Mouse (Mus musculus): ENCODE measurements around the gene Ikzf1. TPM values are rescaled to one million over a fixed set of nuclear protein-coding genes. Genes with fewer than 3 reads are reported as not detected.

Gene Ikzf1
- total RNA-seq, 1 experiment = 0.49 TPM

DNA sequence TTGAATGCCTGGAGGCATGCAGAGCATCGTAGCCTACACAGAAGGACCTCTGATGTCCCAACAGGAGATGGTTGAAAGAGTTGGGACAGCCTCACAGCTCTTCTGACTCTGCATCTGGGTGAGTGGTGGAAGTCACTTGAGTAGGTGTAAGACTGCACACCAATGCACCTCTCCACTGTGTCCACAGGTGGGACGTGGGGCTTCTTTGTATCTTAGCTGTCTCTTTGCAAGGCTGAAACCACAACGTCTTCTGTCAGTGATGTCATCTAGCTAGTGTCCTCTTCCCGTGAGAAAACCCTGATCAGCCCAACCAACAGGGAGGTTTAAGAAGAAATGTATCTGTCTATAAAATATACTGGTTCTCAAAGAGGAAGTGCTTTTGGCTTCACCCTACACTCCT is 52.1 kb downstream of the Ikzf1 start:
- no peak overlapping the region for H3K4me3 ChIP-seq (ENCODE audit: insufficient read depth in 1 of 2, low read depth in 1 of 2, low read length in 2 of 2, poor library complexity in 1 of 2, severe bottlenecking in 1 of 2)
- in situ Hi-C loops (cut with MboI; ENCODE audit: low sequenced_read_pairs in 2 of 2, unreplicated experiment in 2 of 2) = loop anchor here (25.0 kb wide), 1 partner anchor 175 kb away; no protein-coding TSS in a partner anchor
- no peaks in the 10 kb centered on the region for H3K9me3 ChIP-seq (ENCODE audit: control insufficient read depth, insufficient read depth, low read depth, low read length)
- H3K36me3 ChIP-seq (ENCODE audit: control insufficient read depth, insufficient read depth, low read length, poor library complexity, severe bottlenecking) = no peaks in the 10 kb centered on the region
- H3K9ac ChIP-seq (ENCODE audit: insufficient read depth, low read depth, low read length, poor library complexity, severe bottlenecking) = no peak overlapping the region
- no peak for DNase-seq (ENCODE audit: low read depth, low spot score)
- TF ChIP-seq HCFC1 (IDR thresholded peaks at IDR 0.05; ENCODE audit: borderline replicate concordance, insufficient read depth, low read length) (no peak), MAFK (IDR thresholded peaks at IDR 0.05; ENCODE audit: insufficient read depth, low read depth, low read length) (no peak), ZNF384 (IDR thresholded peaks at IDR 0.05; ENCODE audit: low read depth, low read length) (no peak), CHD2 (IDR thresholded peaks at IDR 0.05; ENCODE audit: low read depth, low read length) (no peak), ZC3H11A (IDR thresholded peaks at IDR 0.05; ENCODE audit: borderline replicate concordance, low read depth, low read length) (no peak)
- no peak overlapping the region for H3K27ac ChIP-seq (ENCODE audit: insufficient read depth, low read depth, low read length, poor library complexity, severe bottlenecking)
- no peaks in the 10 kb centered on the region for H3K4me1 ChIP-seq (ENCODE audit: control insufficient read depth in 2 of 2, insufficient read depth in 2 of 2, low read length in 2 of 2, poor library complexity in 1 of 2)

- in situ Hi-C loops (cut with MboI; ENCODE audit: low sequenced_read_pairs in 2 of 2, unreplicated experiment in 2 of 2) = loop anchor here (25.0 kb wide), 1 partner anchor 175 kb away; no protein-coding TSS in a partner anchor
- Histone ChIP-seq H3K4me1 (ENCODE audit: control insufficient read depth in 2 of 2, insufficient read depth in 2 of 2, low read length in 2 of 2, poor library complexity in 1 of 2) (no peaks in the 10 kb centered on the region), H3K9ac (ENCODE audit: insufficient read depth, low read depth, low read length, poor library complexity, severe bottlenecking) (no peak overlapping the region), H3K27ac (ENCODE audit: insufficient read depth, low read depth, low read length, poor library complexity, severe bottlenecking) (no peak overlapping the region), H3K9me3 (ENCODE audit: control insufficient read depth, insufficient read depth, low read depth, low read length) (no peaks in the 10 kb centered on the region), H3K4me3 (ENCODE audit: insufficient read depth in 1 of 2, low read depth in 1 of 2, low read length in 2 of 2, poor library complexity in 1 of 2, severe bottlenecking in 1 of 2) (no peak overlapping the region), H3K36me3 (ENCODE audit: control insufficient read depth, insufficient read depth, low read length, poor library complexity, severe bottlenecking) (no peaks in the 10 kb centered on the region)
- TF ChIP-seq MAFK (IDR thresholded peaks at IDR 0.05; ENCODE audit: insufficient read depth, low read depth, low read length) = no peak
- TF ChIP-seq HCFC1 (IDR thresholded peaks at IDR 0.05; ENCODE audit: borderline replicate concordance, insufficient read depth, low read length) = no peak
- TF ChIP-seq CHD2 (IDR thresholded peaks at IDR 0.05; ENCODE audit: low read depth, low read length) = no peak
- TF ChIP-seq ZNF384 (IDR thresholded peaks at IDR 0.05; ENCODE audit: low read depth, low read length) = no peak
- TF ChIP-seq ZC3H11A (IDR thresholded peaks at IDR 0.05; ENCODE audit: borderline replicate concordance, low read depth, low read length) = no peak
- no peak for DNase-seq (ENCODE audit: low read depth, low spot score)
These were observed 52.8 kb downstream of the Ikzf1 start for GRCm38 (mm10) chr11:11737562-11737961.

DNA sequence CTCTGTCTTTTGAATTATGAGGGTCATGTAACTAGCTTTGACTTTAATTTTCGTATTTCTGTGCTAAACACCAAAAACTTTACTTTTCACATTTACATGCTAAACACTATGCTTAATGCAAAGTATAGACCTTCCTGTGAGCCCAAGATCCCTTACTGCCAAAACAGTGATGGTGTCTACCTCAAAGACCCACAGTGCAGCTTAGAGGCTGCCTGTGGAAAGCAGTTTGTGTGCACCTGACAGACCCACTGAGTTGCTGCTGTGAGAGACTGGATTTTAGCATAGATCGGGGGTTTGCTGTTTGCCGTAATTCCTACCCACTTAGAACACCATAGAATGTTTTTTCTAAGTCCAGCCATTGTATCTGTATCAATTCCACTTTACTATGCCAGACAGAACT is 54.3 kb downstream of the Ikzf1 start:
- Histone ChIP-seq H3K4me1 (ENCODE audit: control insufficient read depth in 2 of 2, insufficient read depth in 2 of 2, low read length in 2 of 2, poor library complexity in 1 of 2) (no peaks in the 10 kb centered on the region), H3K27ac (ENCODE audit: insufficient read depth, low read depth, low read length, poor library complexity, severe bottlenecking) (no peak overlapping the region), H3K9ac (ENCODE audit: insufficient read depth, low read depth, low read length, poor library complexity, severe bottlenecking) (no peak overlapping the region), H3K9me3 (ENCODE audit: control insufficient read depth, insufficient read depth, low read depth, low read length) (no peaks in the 10 kb centered on the region), H3K36me3 (ENCODE audit: control insufficient read depth, insufficient read depth, low read length, poor library complexity, severe bottlenecking) (no peaks in the 10 kb centered on the region), H3K4me3 (ENCODE audit: insufficient read depth in 1 of 2, low read depth in 1 of 2, low read length in 2 of 2, poor library complexity in 1 of 2, severe bottlenecking in 1 of 2) (no peak overlapping the region)
- in situ Hi-C loops (cut with MboI; ENCODE audit: low sequenced_read_pairs in 2 of 2, unreplicated experiment in 2 of 2) = loop anchor here (25.0 kb wide), 1 partner anchor 177 kb away; no protein-coding TSS in a partner anchor
- no peak for DNase-seq (ENCODE audit: low read depth, low spot score)
- TF ChIP-seq ZNF384 (IDR thresholded peaks at IDR 0.05; ENCODE audit: low read depth, low read length) = no peak
- no peak for TF ChIP-seq MAFK (IDR thresholded peaks at IDR 0.05; ENCODE audit: insufficient read depth, low read depth, low read length)
- TF ChIP-seq ZC3H11A (IDR thresholded peaks at IDR 0.05; ENCODE audit: borderline replicate concordance, low read depth, low read length) = no peak
- no peak for TF ChIP-seq HCFC1 (IDR thresholded peaks at IDR 0.05; ENCODE audit: borderline replicate concordance, insufficient read depth, low read length)
- TF ChIP-seq CHD2 (IDR thresholded peaks at IDR 0.05; ENCODE audit: low read depth, low read length) = no peak

- Histone ChIP-seq H3K4me1 (ENCODE audit: control insufficient read depth in 2 of 2, insufficient read depth in 2 of 2, low read length in 2 of 2, poor library complexity in 1 of 2) (no peaks in the 10 kb centered on the region), H3K4me3 (ENCODE audit: insufficient read depth in 1 of 2, low read depth in 1 of 2, low read length in 2 of 2, poor library complexity in 1 of 2, severe bottlenecking in 1 of 2) (no peak overlapping the region), H3K9ac (ENCODE audit: insufficient read depth, low read depth, low read length, poor library complexity, severe bottlenecking) (no peak overlapping the region), H3K36me3 (ENCODE audit: control insufficient read depth, insufficient read depth, low read length, poor library complexity, severe bottlenecking) (no peaks in the 10 kb centered on the region), H3K9me3 (ENCODE audit: control insufficient read depth, insufficient read depth, low read depth, low read length) (no peaks in the 10 kb centered on the region), H3K27ac (ENCODE audit: insufficient read depth, low read depth, low read length, poor library complexity, severe bottlenecking) (no peak overlapping the region)
- no peak for DNase-seq (ENCODE audit: low read depth, low spot score)
- no peak for TF ChIP-seq ZC3H11A (IDR thresholded peaks at IDR 0.05; ENCODE audit: borderline replicate concordance, low read depth, low read length)
- in situ Hi-C loops (cut with MboI; ENCODE audit: low sequenced_read_pairs in 2 of 2, unreplicated experiment in 2 of 2) = loop anchor here (25.0 kb wide), 1 partner anchor 178 kb away; no protein-coding TSS in a partner anchor
These were observed 55.8 kb downstream of the Ikzf1 start for GRCm38 (mm10) chr11:11740603-11741002.

- Histone ChIP-seq H3K9ac (ENCODE audit: insufficient read depth, low read depth, low read length, poor library complexity, severe bottlenecking) (no peak overlapping the region), H3K27ac (ENCODE audit: insufficient read depth, low read depth, low read length, poor library complexity, severe bottlenecking) (no peak overlapping the region), H3K4me3 (ENCODE audit: insufficient read depth in 1 of 2, low read depth in 1 of 2, low read length in 2 of 2, poor library complexity in 1 of 2, severe bottlenecking in 1 of 2) (no peak overlapping the region), H3K9me3 (ENCODE audit: control insufficient read depth, insufficient read depth, low read depth, low read length) (no peaks in the 10 kb centered on the region), H3K36me3 (ENCODE audit: control insufficient read depth, insufficient read depth, low read length, poor library complexity, severe bottlenecking) (no peaks in the 10 kb centered on the region), H3K4me1 (ENCODE audit: control insufficient read depth in 2 of 2, insufficient read depth in 2 of 2, low read length in 2 of 2, poor library complexity in 1 of 2) (no peaks in the 10 kb centered on the region)
- no peak for TF ChIP-seq ZNF384 (IDR thresholded peaks at IDR 0.05; ENCODE audit: low read depth, low read length)
- TF ChIP-seq MAFK (IDR thresholded peaks at IDR 0.05; ENCODE audit: insufficient read depth, low read depth, low read length) = no peak
- TF ChIP-seq CHD2 (IDR thresholded peaks at IDR 0.05; ENCODE audit: low read depth, low read length) = no peak
- TF ChIP-seq ZC3H11A (IDR thresholded peaks at IDR 0.05; ENCODE audit: borderline replicate concordance, low read depth, low read length) = no peak
- TF ChIP-seq HCFC1 (IDR thresholded peaks at IDR 0.05; ENCODE audit: borderline replicate concordance, insufficient read depth, low read length) = no peak
- in situ Hi-C loops (cut with MboI; ENCODE audit: low sequenced_read_pairs in 2 of 2, unreplicated experiment in 2 of 2) = loop anchor here (25.0 kb wide), 1 partner anchor 179 kb away; no protein-coding TSS in a partner anchor
- DNase-seq (ENCODE audit: low read depth, low spot score) = no peak
These were observed 56.8 kb downstream of the Ikzf1 start for GRCm38 (mm10) chr11:11741574-11741973.

Measured in ES-E14 (cell line).